Comparison of ENCODE assay signal across 12 mouse cellular contexts in the genomic region with DNA sequence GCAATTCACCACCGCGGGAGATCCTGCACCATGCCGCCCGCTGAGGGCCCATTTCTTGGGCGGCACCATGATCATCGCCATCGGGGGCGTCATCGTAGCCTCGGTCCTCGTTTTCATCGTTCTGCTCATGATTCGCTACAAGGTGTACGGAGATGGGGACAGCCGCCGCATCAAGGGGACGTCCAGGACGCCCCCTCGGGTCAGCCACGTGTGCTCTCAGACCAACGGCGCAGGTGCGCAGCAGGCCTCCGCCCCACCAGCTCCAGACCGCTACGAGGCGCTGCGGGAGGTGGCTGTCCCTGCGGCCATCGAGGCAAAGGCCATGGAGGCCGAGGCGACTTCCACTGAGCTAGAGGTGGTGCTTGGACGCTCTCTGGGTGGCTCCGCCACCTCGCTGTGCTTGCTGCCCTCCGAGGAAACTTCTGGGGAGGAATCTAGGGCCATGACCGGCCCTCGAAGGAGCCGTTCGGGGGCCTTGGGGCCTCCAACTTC. TPM values are rescaled to one million over a fixed set of nuclear protein-coding genes. Genes with fewer than 3 reads are reported as not detected.
DNase-seq lines count a peak whose midpoint lies in the region; ATAC-seq and TF ChIP-seq lines count a peak whose summit lies in the region.
"Had no signal": no experiment of that assay in that cellular context is flagged by ENCODE, and none has a peak within 500 bp of the region (broad histone marks: within the 10 kb centered on the region; RNA-seq: fewer than 3 reads in every experiment).

No protein-coding gene starts in this region.

- H3K27me3 ChIP-seq in heart, embryonic 10.5 days (ENCODE audit: insufficient read depth, poor library complexity, severe bottlenecking) = peaks cover 38% of the 10 kb centered on the region
- H3K27me3 ChIP-seq in hindbrain, embryonic 14.5 days (ENCODE audit: control insufficient read depth, insufficient read depth, low read length) = peaks cover 12% of the 10 kb centered on the region; the same call in 1 of the 2 replicates
- H3K27me3 ChIP-seq in midbrain, embryonic 13.5 days = peaks cover 29% of the 10 kb centered on the region

- peak overlapping the region; percentile 83 for H3K27ac ChIP-seq in heart, embryonic 10.5 days
- no peak overlapping the region for H3K27ac ChIP-seq in brown adipose tissue, adult 24 weeks (replicated peaks; ENCODE audit: low read depth, low read length)
- no peak overlapping the region for H3K27ac ChIP-seq in hindbrain, embryonic 14.5 days
- H3K27ac ChIP-seq in midbrain, embryonic 13.5 days = no peak overlapping the region
- no peak overlapping the region for H3K27ac ChIP-seq in left cerebral cortex, adult 2 months

- peak overlapping the region; percentile 47 for H3K9ac ChIP-seq in hindbrain, embryonic 14.5 days
- H3K9ac ChIP-seq in midbrain, embryonic 13.5 days (replicated peaks) = peak overlapping the region; percentile 66

- 10% methylated on average over 40 of the region's 40 CpGs for WGBS in heart, embryonic 10.5 days
- WGBS in hindbrain, embryonic 14.5 days = 22% methylated on average over 39 of the region's 40 CpGs
- WGBS in midbrain, embryonic 13.5 days = 17% methylated on average over 40 of the region's 40 CpGs

- no peak for TF ChIP-seq CTCF in left cerebral cortex, adult 2 months (IDR thresholded peaks at IDR 0.05)

- intact Hi-C loops in left cerebral cortex, postnatal 25 days (cut with DNase I) = no loop called here
- intact Hi-C loops in left cerebral cortex, adult 2 months (cut with DNase I) = no loop called here

- H3K4me1 ChIP-seq in heart, embryonic 10.5 days = peaks cover 35% of the 10 kb centered on the region
- no peaks in the 10 kb centered on the region for H3K4me1 ChIP-seq in brown adipose tissue, adult 24 weeks (ENCODE audit: control insufficient read depth, insufficient read depth, insufficient read length, low read length)
- peaks cover 12% of the 10 kb centered on the region; the same call in 1 of the 2 replicates for H3K4me1 ChIP-seq in hindbrain, embryonic 14.5 days (replicated peaks; ENCODE audit: control insufficient read depth, insufficient read depth, low read length)
- H3K4me1 ChIP-seq in midbrain, embryonic 13.5 days (replicated peaks) = peaks cover 35% of the 10 kb centered on the region

- no peak for DNase-seq in heart, embryonic 10.5 days (ENCODE audit: low spot score)
- no peak for DNase-seq in heart, adult 11 months
- no peak for DNase-seq in hindbrain, embryonic 14.5 days (ENCODE audit: low spot score)
- DNase-seq in left cerebral cortex, postnatal 25 days (ENCODE audit: low spot score in 2 of 2) = no peak
- DNase-seq in left cerebral cortex, adult 2 months (ENCODE audit: extremely low spot score in 1 of 2, low spot score in 2 of 2) = no peak

- peaks cover 9% of the 10 kb centered on the region; the same call in 1 of the 2 replicates for H3K36me3 ChIP-seq in heart, embryonic 10.5 days
- H3K36me3 ChIP-seq in hindbrain, embryonic 14.5 days (replicated peaks; ENCODE audit: control insufficient read depth, insufficient read depth) = peaks cover 50% of the 10 kb centered on the region
- H3K36me3 ChIP-seq in midbrain, embryonic 13.5 days = peaks cover 34% of the 10 kb centered on the region

- peak overlapping the region; percentile 54 for H3K4me2 ChIP-seq in hindbrain, embryonic 14.5 days (replicated peaks)
- H3K4me2 ChIP-seq in midbrain, embryonic 13.5 days (replicated peaks) = peak overlapping the region; percentile 65

- ATAC-seq in hindbrain, embryonic 14.5 days (ENCODE audit: low FRiP score) = no peak
- ATAC-seq in midbrain, embryonic 13.5 days = peak; percentile 1; the same call in 1 of the 2 replicates
- no peak for ATAC-seq in granulocyte monocyte progenitor cell, adult 5-6 weeks (replicated peaks; ENCODE audit: poor library complexity, severe bottlenecking)

- H3K9me3 ChIP-seq in heart, embryonic 10.5 days = no peaks in the 10 kb centered on the region
- H3K9me3 ChIP-seq in hindbrain, embryonic 14.5 days (ENCODE audit: control insufficient read depth, low read length) = no peaks in the 10 kb centered on the region
- no peaks in the 10 kb centered on the region for H3K9me3 ChIP-seq in midbrain, embryonic 13.5 days

- H3K4me3 ChIP-seq in heart, embryonic 10.5 days = peak overlapping the region; percentile 69
- H3K4me3 ChIP-seq in brown adipose tissue, adult 24 weeks (ENCODE audit: insufficient read depth, low read depth, low read length) = peak overlapping the region; percentile 35; the same call in 1 of the 2 replicates
- H3K4me3 ChIP-seq in hindbrain, embryonic 14.5 days (replicated peaks; ENCODE audit: low read length) = peak overlapping the region; percentile 27
- H3K4me3 ChIP-seq in midbrain, embryonic 13.5 days (replicated peaks) = peak overlapping the region; percentile 42
- no peak overlapping the region for H3K4me3 ChIP-seq in left cerebral cortex, adult 2 months
- H3K4me3 ChIP-seq: myocyte had no signal

RNA-seq across cellular contexts. Expression of gene Lrfn1, which starts 15.0 kb away (rescaled TPM):
- polyA plus RNA-seq in heart, embryonic 10.5 days (2016; fragmentation: Nextera tagmentation; extraction: Ambion mirVana) = 1.5 and 1.9 TPM in 2 replicates
- polyA plus RNA-seq in brown adipose tissue, adult 24 weeks (2012; ENCODE audit: insufficient read depth, insufficient read length, missing spikeins) = 0.38 TPM in 1 of 2 replicates, not detected in the other
- 25.5 and 28.7 TPM in 2 replicates for polyA plus RNA-seq in hindbrain, embryonic 14.5 days (2014; fragmentation: Nextera tagmentation; extraction: Ambion mirVana)
- polyA plus RNA-seq in midbrain, embryonic 13.5 days (2015; fragmentation: Nextera tagmentation; extraction: Ambion mirVana) = 9.1 and 11.8 TPM in 2 replicates
- total RNA-seq in left cerebral cortex, postnatal 25 days (2021) = 10 to 100 TPM; 81.6 to 91.4 TPM
- total RNA-seq in granulocyte monocyte progenitor cell, adult 5-6 weeks (2014; fragmentation: Nextera tagmentation) = 0.80 and 1.7 TPM in 2 replicates
- total RNA-seq in granulocyte monocyte progenitor cell, adult 5-6 weeks (2017) = 0.36 and 0.52 TPM in 2 replicates
- total RNA-seq in left cerebral cortex, adult 2 months (2021) = 100 to 1,000 TPM in 1 of 2 experiments, 10 to 100 TPM in 1; 96.7 to 105 TPM
- polyA plus RNA-seq: C2C12, myocyte had no signal

RNA-seq across cellular contexts. Expression of gene Gmfg, which starts 29.5 kb away (rescaled TPM):
- polyA plus RNA-seq in heart, embryonic 10.5 days (2016; fragmentation: Nextera tagmentation; extraction: Ambion mirVana) = 7.5 and 8.7 TPM in 2 replicates
- 7.1 and 9.6 TPM in 2 replicates for polyA plus RNA-seq in brown adipose tissue, adult 24 weeks (2012; ENCODE audit: insufficient read depth, insufficient read length, missing spikeins)
- polyA plus RNA-seq in hindbrain, embryonic 14.5 days (2014; fragmentation: Nextera tagmentation; extraction: Ambion mirVana) = 4.7 and 6.6 TPM in 2 replicates
- polyA plus RNA-seq in midbrain, embryonic 13.5 days (2015; fragmentation: Nextera tagmentation; extraction: Ambion mirVana) = 3.0 and 4.7 TPM in 2 replicates
- total RNA-seq in left cerebral cortex, postnatal 25 days (2021) = 1 to 10 TPM; 1.8 to 3.1 TPM
- 420 and 510 TPM in 2 replicates for total RNA-seq in granulocyte monocyte progenitor cell, adult 5-6 weeks (2014; fragmentation: Nextera tagmentation)
- total RNA-seq in granulocyte monocyte progenitor cell, adult 5-6 weeks (2017) = 682 and 721 TPM in 2 replicates
- 1 to 10 TPM; 1.3 to 1.6 TPM for total RNA-seq in left cerebral cortex, adult 2 months (2021)
- polyA plus RNA-seq: C2C12, myocyte had no signal

RNA-seq across cellular contexts. Expression of gene Ifnl2, which starts 43.5 kb away (rescaled TPM):
- not detected in 2 replicates for polyA plus RNA-seq in heart, embryonic 10.5 days (2016; fragmentation: Nextera tagmentation; extraction: Ambion mirVana)
- polyA plus RNA-seq in brown adipose tissue, adult 24 weeks (2012; ENCODE audit: insufficient read depth, insufficient read length, missing spikeins) = not detected in 2 replicates
- not detected in 2 replicates for polyA plus RNA-seq in hindbrain, embryonic 14.5 days (2014; fragmentation: Nextera tagmentation; extraction: Ambion mirVana)
- not detected in 2 replicates for polyA plus RNA-seq in midbrain, embryonic 13.5 days (2015; fragmentation: Nextera tagmentation; extraction: Ambion mirVana)
- not detected for total RNA-seq in left cerebral cortex, postnatal 25 days (2021)
- total RNA-seq in granulocyte monocyte progenitor cell, adult 5-6 weeks (2014; fragmentation: Nextera tagmentation) = not detected in 2 replicates
- total RNA-seq in granulocyte monocyte progenitor cell, adult 5-6 weeks (2017) = not detected in 2 replicates
- total RNA-seq in left cerebral cortex, adult 2 months (2021) = not detected
- total RNA-seq: adrenal gland, postnatal 4 days; gastrocnemius, postnatal 4 days had no signal
- polyA plus RNA-seq: C2C12, myocyte had no signal

RNA-seq across cellular contexts. Expression of gene Ifnl3, which starts 55.9 kb away (rescaled TPM):
- polyA plus RNA-seq in heart, embryonic 10.5 days (2016; fragmentation: Nextera tagmentation; extraction: Ambion mirVana) = not detected in 2 replicates
- polyA plus RNA-seq in brown adipose tissue, adult 24 weeks (2012; ENCODE audit: insufficient read depth, insufficient read length, missing spikeins) = not detected in 2 replicates
- polyA plus RNA-seq in hindbrain, embryonic 14.5 days (2014; fragmentation: Nextera tagmentation; extraction: Ambion mirVana) = not detected in 2 replicates
- not detected in 2 replicates for polyA plus RNA-seq in midbrain, embryonic 13.5 days (2015; fragmentation: Nextera tagmentation; extraction: Ambion mirVana)
- not detected for total RNA-seq in left cerebral cortex, postnatal 25 days (2021)
- total RNA-seq in granulocyte monocyte progenitor cell, adult 5-6 weeks (2014; fragmentation: Nextera tagmentation) = not detected in 2 replicates
- total RNA-seq in granulocyte monocyte progenitor cell, adult 5-6 weeks (2017) = not detected in 2 replicates
- total RNA-seq in left cerebral cortex, adult 2 months (2021) = not detected
- total RNA-seq: adrenal gland, postnatal 4 days; gastrocnemius, postnatal 4 days had no signal
- polyA plus RNA-seq: C2C12, myocyte had no signal
